Mouse (Mus musculus) G1E (cell line): ENCODE results near the gene Mon2. TPM values are rescaled to one million over a fixed set of nuclear protein-coding genes. Genes with fewer than 3 reads are reported as not detected.
"Not testable (repeated sequence)": the region's sequence is repeated elsewhere in the genome, so short reads cannot be mapped to it uniquely, and the experiment has no call there.

Experiments used
- ATAC-seq: 2 replicates; pipeline ENCODE4 v1.8.0; 2016; ENCODE audit warnings: mild to moderate bottlenecking; ENCODE audit not compliant: insufficient number of reproducible peaks, poor library complexity, low FRiP score, severe bottlenecking; ENCODE audit errors: extremely low read depth
- DNase-seq: peaks from one replicate; pipeline ENCODE4 v3.0.0; 2012; ENCODE audit warnings: low spot score
- H3K27me3 ChIP-seq: 2 replicates; pipeline ENCODE4 v1.6.1; 2012; ENCODE audit warnings: mild to moderate bottlenecking, low read length, inconsistent platforms; ENCODE audit not compliant: insufficient read depth
- H3K36me3 ChIP-seq: replicated peaks from 2 replicates; pipeline ENCODE3; 2012; ENCODE audit warnings: mild to moderate bottlenecking, inconsistent platforms
- H3K4me1 ChIP-seq: 2 replicates; pipeline ENCODE4 v1.6.1; 2012; ENCODE audit warnings: low read depth, low read length, inconsistent platforms, mixed read lengths; ENCODE audit not compliant: insufficient read depth
- H3K4me3 ChIP-seq: 2 replicates; pipeline ENCODE4 v1.5.1; 2012; ENCODE audit warnings: low read depth, mild to moderate bottlenecking, inconsistent platforms, low read length, moderate library complexity, mixed read lengths
- H3K9me3 ChIP-seq: replicated peaks from 2 replicates; pipeline ENCODE4 v1.6.1; 2012; ENCODE audit warnings: inconsistent platforms
- CTCF ChIP-seq: IDR thresholded peaks from 2 replicates; pipeline ENCODE4 v1.5.1; 2012; ENCODE audit warnings: low read depth, low read length, inconsistent platforms, mixed read lengths
- GATA1 ChIP-seq: IDR thresholded peaks from 2 replicates; pipeline ENCODE4 v1.6.1; 2012; ENCODE audit warnings: borderline replicate concordance, low read length, inconsistent platforms, mixed read lengths
- GATA2 ChIP-seq: IDR thresholded peaks from 2 replicates; pipeline ENCODE4 v1.6.1; 2012; ENCODE audit warnings: low read depth, low read length, inconsistent platforms, borderline replicate concordance
- POLR2AphosphoS5 ChIP-seq: IDR thresholded peaks from 2 replicates; pipeline ENCODE4 v1.6.1; 2012; ENCODE audit warnings: low read depth, low read length, inconsistent platforms; ENCODE audit not compliant: insufficient replicate concordance
- TAL1 ChIP-seq: conservative IDR thresholded peaks from 2 replicates; pipeline ENCODE4 v1.6.1; 2012; ENCODE audit warnings: low read depth, low read length, inconsistent platforms, mixed read lengths
- polyA plus RNA-seq: library from polyadenylated mRNA; stranded (reverse); fragments of >175 nt; gene quantifications from 2 replicates; pipeline ENCODE4 v1.2.3, GENCODE M21; 2012
- total RNA-seq, 2 experiments: library from RNA; stranded (forward) in 1 of 2; stranded (reverse) in 1 of 2; fragments of 200-1000 nt in 1 of 2; fragments of >200 nt in 1 of 2; fragmentation: Nextera tagmentation in 1 of 2; gene quantifications; 2 replicates each; pipeline ENCODE4 v1.2.3; 2014 to 2017

Gene Mon2
- total and polyA plus RNA-seq, 3 experiments: 14.4 to 68.6 (median 65.7) TPM

- DNase-seq (no peak), ATAC-seq (no peak)
- H3K4me1 ChIP-seq: no peaks in the 10 kb centered on the region; the same call in 1 of the 2 replicates
- H3K36me3 ChIP-seq: peaks cover 14% of the 10 kb centered on the region
- H3K4me3 ChIP-seq: no peak overlapping the region
- no peaks in the 10 kb centered on the region for H3K9me3 ChIP-seq
- H3K27me3 ChIP-seq: no peaks in the 10 kb centered on the region
- TF ChIP-seq GATA1: no peak
- TF ChIP-seq CTCF: no peak
- TF ChIP-seq POLR2AphosphoS5: no peak
- no peak for TF ChIP-seq TAL1
- no peak for TF ChIP-seq GATA2
Observed at GRCm38 (mm10) chr10:122976038-122976437, 100.3 kb downstream of the Mon2 start.

DNA sequence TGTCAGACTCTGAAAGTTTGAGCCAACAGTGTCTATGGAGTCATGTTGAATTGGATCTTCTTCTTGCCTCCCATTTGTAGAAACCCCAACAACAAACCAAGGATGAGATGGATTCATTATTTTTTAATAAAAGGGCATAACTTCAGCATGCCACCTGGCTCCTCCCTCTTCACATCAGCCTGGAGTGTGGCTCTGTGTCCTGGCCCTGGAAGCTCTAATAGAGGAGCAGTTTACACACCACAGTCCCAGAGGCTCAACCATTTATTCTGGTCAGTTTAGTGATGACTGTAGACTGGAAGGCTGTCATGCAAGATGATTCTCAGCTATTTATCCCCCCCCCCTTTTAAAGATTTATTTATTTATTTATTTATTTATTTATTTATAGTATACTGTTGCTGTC lies 103.1 kb downstream of the Mon2 start:
- Histone ChIP-seq H3K36me3 (no peaks in the 10 kb centered on the region), H3K9me3 (no peaks in the 10 kb centered on the region), H3K4me3 (no peak overlapping the region), H3K4me1 (no peaks in the 10 kb centered on the region), H3K27me3 (no peaks in the 10 kb centered on the region)
- ATAC-seq (no peak), DNase-seq (no peak)
- TF ChIP-seq GATA1: no peak
- TF ChIP-seq POLR2AphosphoS5: no peak
- TF ChIP-seq GATA2: no peak
- no peak for TF ChIP-seq CTCF
- TF ChIP-seq TAL1: no peak

DNA sequence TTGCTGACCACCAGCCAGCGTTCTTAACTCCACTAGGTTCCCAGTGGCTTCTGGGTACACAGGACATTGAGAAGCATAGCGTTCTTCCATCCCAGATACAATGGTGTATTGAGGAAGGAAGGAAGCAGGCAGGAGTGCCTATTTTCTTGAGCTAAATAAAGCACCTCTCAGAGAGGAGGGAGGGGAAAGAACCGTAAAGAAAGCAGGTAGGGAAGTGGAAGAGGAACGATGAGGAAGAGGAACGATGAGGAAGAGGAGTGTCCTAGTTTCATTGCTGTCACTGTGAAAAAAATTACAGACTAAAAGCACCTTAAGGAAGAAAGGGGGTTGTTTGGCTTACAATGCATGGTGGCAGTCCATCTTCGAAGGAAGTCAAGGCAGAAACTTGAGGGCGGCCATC lies 106.1 kb downstream of the Mon2 start:
- Histone ChIP-seq H3K9me3 (no peaks in the 10 kb centered on the region), H3K4me1 (no peaks in the 10 kb centered on the region), H3K27me3 (no peaks in the 10 kb centered on the region), H3K36me3 (no peaks in the 10 kb centered on the region), H3K4me3 (no peak overlapping the region)
- DNase-seq (no peak), ATAC-seq (no peak)
- no peak for TF ChIP-seq CTCF
- TF ChIP-seq GATA1: no peak
- no peak for TF ChIP-seq POLR2AphosphoS5
- no peak for TF ChIP-seq GATA2
- no peak for TF ChIP-seq TAL1

- Histone ChIP-seq H3K36me3 (no peaks in the 10 kb centered on the region), H3K9me3 (peaks cover 6% of the 10 kb centered on the region; the same call in 1 of the 2 replicates), H3K4me3 (no peak overlapping the region), H3K27me3 (no peaks in the 10 kb centered on the region), H3K4me1 (no peaks in the 10 kb centered on the region)
- ATAC-seq: no peak
- DNase-seq: no peak
- TF ChIP-seq CTCF (no peak), TAL1 (no peak), GATA1 (no peak), POLR2AphosphoS5 (no peak), GATA2 (no peak)
Observed at GRCm38 (mm10) chr10:122966421-122966820, 109.9 kb downstream of the Mon2 start.

GRCm38 (mm10) chr10:122965650-122966049 lies 110.7 kb downstream of the Mon2 start:
- not testable (repeated sequence) for ATAC-seq, H3K4me1 ChIP-seq

GRCm38 (mm10) chr10:122964241-122964636 lies 112.1 kb downstream of the Mon2 start:
- H3K27me3 ChIP-seq: no peaks in the 10 kb centered on the region
- no peaks in the 10 kb centered on the region for H3K4me1 ChIP-seq
- DNase-seq (no peak), ATAC-seq (no peak)
- H3K4me3 ChIP-seq: no peak overlapping the region
- H3K9me3 ChIP-seq: peaks cover 13% of the 10 kb centered on the region
- no peaks in the 10 kb centered on the region for H3K36me3 ChIP-seq
- TF ChIP-seq CTCF (no peak), POLR2AphosphoS5 (no peak), GATA1 (no peak), TAL1 (no peak), GATA2 (no peak)

More at GRCm38 (mm10) chr10:122965650-122966049, 110.7 kb downstream of the Mon2 start:
- H3K9me3 ChIP-seq, H3K4me3 ChIP-seq, H3K27me3 ChIP-seq, DNase-seq, H3K36me3 ChIP-seq: not testable (repeated sequence)

DNA sequence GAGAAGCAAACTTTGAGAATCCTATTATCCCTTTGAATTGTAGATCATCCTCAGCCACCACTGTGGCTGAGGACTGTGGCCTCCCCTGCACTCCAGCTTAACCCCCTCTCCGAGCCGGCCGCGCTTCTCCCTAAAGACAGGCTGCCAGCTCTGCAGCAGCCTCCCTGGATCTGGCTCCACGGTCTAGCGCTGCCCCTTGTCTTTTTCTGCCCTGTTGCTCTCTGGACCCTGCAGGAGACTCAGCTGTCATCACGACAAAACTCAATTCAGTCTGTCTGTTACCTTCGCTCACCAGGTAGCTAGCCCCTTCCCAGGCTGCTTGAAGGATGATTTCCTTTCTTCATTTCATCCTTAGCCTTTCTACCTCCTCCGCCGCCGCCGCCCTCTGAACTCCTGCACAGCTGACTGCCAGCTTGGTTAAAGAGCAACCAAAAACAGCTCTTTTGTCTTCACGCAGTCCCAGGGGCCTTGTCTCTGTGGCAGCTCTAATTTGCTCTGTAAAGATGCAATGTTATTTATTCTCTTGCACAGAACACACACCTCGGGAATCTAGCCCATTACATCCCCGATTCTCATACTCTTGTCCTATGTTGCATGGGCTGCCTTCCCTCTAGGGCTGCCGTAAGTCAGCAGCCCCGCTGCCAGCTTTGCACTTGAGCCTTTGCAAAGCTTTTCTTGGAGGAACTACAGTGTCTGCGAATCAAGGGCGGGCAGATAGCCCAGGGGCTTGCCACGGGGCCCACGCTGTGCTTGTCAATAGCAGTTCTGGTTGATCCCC lies 112.7 kb downstream of the Mon2 start:
- Histone ChIP-seq H3K4me1 (no peaks in the 10 kb centered on the region), H3K9me3 (peaks cover 13% of the 10 kb centered on the region), H3K27me3 (no peaks in the 10 kb centered on the region), H3K36me3 (no peaks in the 10 kb centered on the region), H3K4me3 (no peak overlapping the region)
- TF ChIP-seq CTCF: no peak
- no peak for TF ChIP-seq TAL1
- TF ChIP-seq POLR2AphosphoS5: no peak
- TF ChIP-seq GATA2: no peak
- TF ChIP-seq GATA1: no peak
- DNase-seq (no peak), ATAC-seq (no peak)
